Mouse (Mus musculus): ENCODE measurements around the gene Surf4. TPM values are rescaled to one million over a fixed set of nuclear protein-coding genes. Genes with fewer than 3 reads are reported as not detected.

The Surf4 gene
- polyA plus RNA-seq, 1 experiment from 2014 or later, result 181 TPM

DNA sequence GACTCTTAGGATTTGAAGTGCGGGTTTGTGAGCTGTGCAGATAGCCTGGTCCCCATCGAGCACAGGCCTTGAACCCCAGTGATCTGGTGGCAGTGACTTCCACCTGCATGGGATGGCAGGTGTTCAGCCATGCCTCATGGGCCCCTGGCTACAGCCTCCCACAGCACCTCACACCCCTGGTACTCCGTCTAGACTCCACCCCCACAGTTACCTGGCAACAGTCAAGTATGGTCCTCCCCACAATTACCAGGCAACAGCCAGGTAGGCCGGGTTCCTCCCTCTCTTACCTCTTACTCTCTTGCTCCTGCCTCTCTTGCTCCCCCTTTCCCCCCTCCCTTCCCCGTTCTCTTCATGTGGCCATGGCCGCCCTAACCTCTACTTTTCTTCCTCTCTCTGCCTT is 63.1 kb downstream of the Surf4 start:
- no peak for DNase-seq (ENCODE audit: low read depth, low spot score)
- ATAC-seq, result no peak
- in situ Hi-C loops (cut with MboI; ENCODE audit: low pct_unique_long_range_greater_than_20kb), result no loop called here
- H3K27me3 ChIP-seq, result peaks cover 54% of the 10 kb centered on the region
- TF ChIP-seq CTCF (IDR thresholded peaks at IDR 0.05), result no peak
- POLR2A ChIA-PET, result no interaction called here
- CTCF ChIA-PET, result no interaction called here

Other genes starting within 250 kb of the Surf4 start
- gene Abo, start 68.9 kb downstream of the Surf4 start, polyA plus RNA-seq (2021), result not detected
- gene Surf6, start 31.0 kb downstream of the Surf4 start, polyA plus RNA-seq (2021), result 25.2 TPM
- 47.1 TPM for gene Med22, start 23.3 kb downstream of the Surf4 start, polyA plus RNA-seq (2021)
- gene Rpl7a, start 23.2 kb downstream of the Surf4 start, polyA plus RNA-seq (2021), result 697 TPM
- 52.0 TPM for gene Surf2, start 17.6 kb downstream of the Surf4 start, polyA plus RNA-seq (2021)
- gene Surf1, start 17.4 kb downstream of the Surf4 start, polyA plus RNA-seq (2021), result 72.2 TPM
- gene Stkld1, start 119 bp upstream of the Surf4 start, polyA plus RNA-seq (2021), result 0.06 TPM
- gene Rexo4, start 30.5 kb upstream of the Surf4 start, polyA plus RNA-seq (2021), result 51.8 TPM
- 0.04 TPM for gene Adamts13, start 39.5 kb upstream of the Surf4 start, polyA plus RNA-seq (2021)
- gene Cacfd1, start 76.0 kb upstream of the Surf4 start, polyA plus RNA-seq (2021), result 47.6 TPM
- gene Slc2a6, start 94.1 kb upstream of the Surf4 start, polyA plus RNA-seq (2021), result 0.21 TPM
- 0.22 TPM for gene Mymk, start 138.3 kb upstream of the Surf4 start, polyA plus RNA-seq (2021)
- 0.49 TPM for gene Adamtsl2, start 145.5 kb upstream of the Surf4 start, polyA plus RNA-seq (2021)
- gene Fam163b, start 208.6 kb upstream of the Surf4 start, polyA plus RNA-seq (2021), result not detected
- gene Dbh, start 231.3 kb upstream of the Surf4 start, polyA plus RNA-seq (2021), result not detected